1 mouse cellular context compared by ENCODE assay signal in genomic region chr4:43519956-43520355, GRCm38 (mm10).
A peak's percentile ranks its signal among the peaks of the same experiment; 100 is the strongest.
TF ChIP-seq lines count a peak whose summit lies in the region.

No protein-coding gene starts in this region.

TF ChIP-seq in CH12.LX, 34 proteins besides CTCF, POLR2A, EP300 and RAD21:
- TF ChIP-seq TCF12 (IDR thresholded peaks at IDR 0.05; ENCODE audit: low read depth, low read length) = no peak
- no peak; the same call in 1 of the 2 replicates for TF ChIP-seq ZKSCAN1 (IDR thresholded peaks at IDR 0.05; ENCODE audit: borderline replicate concordance, low read depth, low read length)
- no peak for TF ChIP-seq MAZ (IDR thresholded peaks at IDR 0.05; ENCODE audit: low read depth, low read length)
- TF ChIP-seq TBP (conservative IDR thresholded peaks at IDR 0.05; ENCODE audit: low read depth, low read length) = no peak
- no peak for TF ChIP-seq RCOR1 (conservative IDR thresholded peaks at IDR 0.05; ENCODE audit: low read depth, low read length)
- TF ChIP-seq SMC3 (IDR thresholded peaks at IDR 0.05; ENCODE audit: low read depth, low read length) = no peak
- no peak for TF ChIP-seq MXI1 (IDR thresholded peaks at IDR 0.05; ENCODE audit: low read depth, low read length)
- no peak for TF ChIP-seq USF1 (IDR thresholded peaks at IDR 0.05; ENCODE audit: low read depth, low read length)
- TF ChIP-seq JUND (conservative IDR thresholded peaks at IDR 0.05; ENCODE audit: low read depth, low read length) = no peak
- TF ChIP-seq NRF1 (IDR thresholded peaks at IDR 0.05; ENCODE audit: low read depth, low read length) = peak; percentile 28; the same call in 1 of the 2 replicates
- no peak for TF ChIP-seq KAT2A (IDR thresholded peaks at IDR 0.05; ENCODE audit: insufficient replicate concordance, low read length)
- TF ChIP-seq CHD2 (IDR thresholded peaks at IDR 0.05; ENCODE audit: low read length) = peak; percentile 99
- TF ChIP-seq PAX5 (IDR thresholded peaks at IDR 0.05; ENCODE audit: low read length) = no peak
- no peak for TF ChIP-seq ZMIZ1 (IDR thresholded peaks at IDR 0.05; ENCODE audit: low read depth, low read length)
- TF ChIP-seq JUN (IDR thresholded peaks at IDR 0.05; ENCODE audit: insufficient read depth, low read depth, low read length) = no peak
- TF ChIP-seq MAX (IDR thresholded peaks at IDR 0.05; ENCODE audit: low read length) = no peak
- no peak for TF ChIP-seq ZNF384 (IDR thresholded peaks at IDR 0.05; ENCODE audit: low read depth, low read length)
